Mouse (Mus musculus): ENCODE data around the gene Serpina3i.
"Not testable (repeated sequence)": the region's sequence is repeated elsewhere in the genome, so short reads cannot be mapped to it uniquely, and the experiment has no call there.

Gene Serpina3i

DNA sequence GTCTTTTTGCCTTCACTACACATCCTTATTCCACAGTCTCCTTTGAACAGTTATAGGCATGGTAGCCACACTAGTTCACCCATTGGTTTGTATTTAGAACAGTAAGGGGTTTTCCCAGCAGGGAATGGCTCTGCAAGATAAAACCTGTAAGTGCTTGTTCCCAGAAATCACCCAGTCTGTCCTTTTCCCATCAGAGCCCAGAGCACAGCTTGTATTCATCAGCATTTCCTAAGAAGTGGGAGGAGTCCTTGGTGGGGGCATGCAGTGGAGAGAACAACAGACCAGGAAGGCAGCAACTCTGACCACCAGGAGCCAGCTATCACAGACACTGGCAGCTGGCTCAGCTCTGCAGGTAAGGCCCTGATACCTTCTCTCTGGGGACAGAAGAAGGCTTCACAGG lies at the start of gene Serpina3i:
Gene Serpina3i (plus strand): TSS at position 260 of the 400 bp plus-strand sequence.
- DNase-seq (ENCODE audit: low spot score in 2 of 2): no peak

DNA sequence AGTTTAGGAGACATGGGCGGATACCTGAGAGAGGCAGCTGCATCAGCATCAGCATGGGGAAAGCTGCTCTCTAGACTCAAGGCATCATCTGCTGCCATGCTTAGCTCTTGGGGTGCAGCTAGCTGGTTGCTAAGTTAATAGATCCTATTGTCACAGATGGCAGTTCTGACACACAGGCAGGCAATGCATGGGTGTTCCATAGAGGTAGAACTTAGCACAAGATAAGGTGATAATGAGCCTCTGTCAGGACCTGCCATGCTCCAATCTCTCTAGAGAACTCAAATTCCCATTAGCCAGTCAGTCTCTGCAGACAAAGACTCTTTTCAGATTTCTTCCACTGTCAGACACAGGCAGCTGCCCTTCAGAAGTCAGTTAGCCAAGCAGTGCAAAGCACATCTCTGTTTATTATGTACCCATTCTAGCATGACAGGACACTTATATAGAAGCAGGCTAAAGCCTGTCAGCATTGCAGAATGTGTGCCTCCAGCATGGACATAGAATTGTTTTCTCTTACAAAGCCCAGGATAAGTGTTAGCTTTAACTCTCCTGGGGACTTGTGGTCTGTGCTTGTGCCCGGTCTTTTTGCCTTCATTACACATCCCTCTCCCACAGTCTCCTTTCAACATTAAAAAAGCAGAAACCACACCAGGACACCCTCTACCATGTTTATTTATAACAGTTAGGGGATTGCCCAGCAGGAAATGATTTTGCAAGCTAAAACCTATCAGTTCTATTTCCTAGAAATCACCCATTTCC lies 49.1 kb upstream of the Serpina3i start:
- no peak for DNase-seq (ENCODE audit: low spot score in 2 of 2)

DNA sequence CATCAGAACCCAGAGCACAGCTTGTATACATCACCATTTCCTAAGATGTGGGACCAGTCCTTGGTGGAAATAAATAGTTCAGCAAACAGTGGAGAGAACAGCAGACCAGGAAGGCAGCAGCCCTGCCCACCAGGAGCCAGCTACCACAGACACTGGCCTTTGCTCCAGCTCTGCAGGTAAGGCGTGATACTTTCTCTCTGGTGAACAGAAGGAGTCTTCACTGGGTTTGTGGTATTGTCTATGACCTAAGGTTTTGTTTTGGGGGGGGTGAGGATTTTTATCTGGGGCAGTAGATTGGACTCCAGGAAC lies 48.5 kb upstream of the Serpina3i start, which contains the start of gene Serpina3f:
Gene Serpina3f (plus strand): TSS at position 100 of the 309 bp plus-strand sequence.
- DNase-seq (ENCODE audit: low spot score in 2 of 2): no peak

- DNase-seq (ENCODE audit: low spot score in 2 of 2): no peak
Measured at GRCm38 (mm10) chr12:104215249-104215648, 47.7 kb upstream of the Serpina3i start.

- DNase-seq (ENCODE audit: low spot score in 2 of 2): no peak
Measured at GRCm38 (mm10) chr12:104221616-104222015, 41.3 kb upstream of the Serpina3i start.

DNA sequence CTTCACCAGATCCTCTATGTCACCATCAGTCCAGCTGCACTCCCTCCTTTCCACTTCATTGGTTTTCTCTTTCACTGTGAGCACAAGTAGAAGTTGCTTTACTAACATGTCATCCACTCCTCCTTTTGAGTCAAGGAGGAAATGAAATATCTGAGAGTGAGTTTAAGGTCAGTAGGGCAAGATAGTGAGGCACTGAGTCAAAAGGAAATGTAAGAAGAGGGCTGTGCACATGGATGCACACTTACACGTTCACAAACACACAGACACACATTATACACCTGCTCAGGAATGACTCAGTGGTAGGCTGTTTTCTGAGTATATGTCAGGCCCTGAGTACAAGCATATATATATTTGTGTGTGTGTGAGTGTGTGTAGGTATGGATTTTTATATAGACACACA lies 39.2 kb upstream of the Serpina3i start:
- DNase-seq (ENCODE audit: low spot score in 2 of 2): no peak

GRCm38 (mm10) chr12:104224598-104225300 lies 38.2 kb upstream of the Serpina3i start:
- no peak for DNase-seq (ENCODE audit: low spot score in 2 of 2)

- no peak for DNase-seq (ENCODE audit: low spot score in 2 of 2)
Measured at GRCm38 (mm10) chr12:104230762-104231161, 32.2 kb upstream of the Serpina3i start.

DNA sequence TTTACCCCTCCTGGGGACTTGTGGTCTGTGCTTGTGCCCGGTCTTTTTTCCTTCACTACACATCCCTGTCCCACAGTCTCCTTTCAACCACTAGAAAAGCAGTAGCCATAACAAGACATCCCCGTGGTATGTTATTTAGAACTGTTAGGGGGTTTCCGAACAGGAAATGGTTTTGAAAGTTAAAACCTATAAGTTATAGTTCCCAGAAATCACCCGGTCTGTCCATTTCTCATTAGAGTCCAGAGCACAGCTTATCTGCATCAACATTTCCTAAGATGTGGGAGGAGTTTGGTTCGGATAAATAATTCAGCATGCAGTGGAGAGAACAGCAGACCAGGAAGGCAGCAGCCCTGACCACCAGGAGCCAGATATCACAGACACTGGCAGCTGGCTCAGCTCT lies 27.0 kb upstream of the Serpina3i start, which contains the start of gene Serpina3g:
Gene Serpina3g (plus strand): TSS at position 331 of the 400 bp plus-strand sequence.
- DNase-seq (ENCODE audit: low spot score in 2 of 2): no peak

DNA sequence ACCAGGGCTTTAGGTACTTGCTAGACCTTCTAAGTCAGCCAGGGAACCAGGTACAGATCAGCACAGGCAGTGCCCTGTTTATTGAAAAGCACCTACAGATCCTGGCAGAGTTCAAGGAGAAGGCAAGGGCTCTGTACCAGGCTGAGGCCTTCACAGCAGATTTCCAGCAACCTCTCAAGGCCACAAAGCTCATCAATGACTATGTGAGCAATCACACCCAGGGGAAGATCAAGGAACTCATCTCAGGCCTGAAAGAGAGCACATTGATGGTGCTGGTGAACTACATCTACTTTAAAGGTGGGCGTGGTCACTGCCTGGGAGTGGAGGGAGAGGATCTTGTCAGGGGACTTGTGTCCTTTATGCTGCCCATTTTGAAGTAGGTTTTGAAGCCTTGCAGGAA lies 24.9 kb upstream of the Serpina3i start:
- not testable (repeated sequence) for DNase-seq (ENCODE audit: low spot score in 2 of 2)

DNA sequence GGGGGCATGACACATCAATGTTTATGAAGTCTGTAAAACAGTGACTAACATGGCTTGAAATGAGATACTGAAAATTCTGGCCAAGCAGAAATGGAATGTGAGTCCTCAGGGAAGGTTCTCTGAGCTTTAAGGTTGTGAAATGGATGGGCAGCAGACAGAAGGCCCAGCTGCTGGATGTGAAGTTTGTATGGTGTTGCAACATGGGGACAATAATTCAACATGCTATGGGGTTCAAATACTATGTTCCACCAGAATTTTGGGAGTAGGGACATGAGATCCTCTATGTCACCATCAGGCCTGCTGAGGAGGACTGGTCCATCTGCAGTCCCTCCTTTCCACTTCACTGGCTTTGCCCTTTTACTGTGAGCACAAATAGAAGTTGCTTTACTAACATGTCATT lies 19.6 kb upstream of the Serpina3i start:
- DNase-seq (ENCODE audit: low spot score in 2 of 2): no peak

GRCm38 (mm10) chr12:104245092-104245491 lies 17.8 kb upstream of the Serpina3i start:
- no peak for DNase-seq (ENCODE audit: low spot score in 2 of 2)

DNA sequence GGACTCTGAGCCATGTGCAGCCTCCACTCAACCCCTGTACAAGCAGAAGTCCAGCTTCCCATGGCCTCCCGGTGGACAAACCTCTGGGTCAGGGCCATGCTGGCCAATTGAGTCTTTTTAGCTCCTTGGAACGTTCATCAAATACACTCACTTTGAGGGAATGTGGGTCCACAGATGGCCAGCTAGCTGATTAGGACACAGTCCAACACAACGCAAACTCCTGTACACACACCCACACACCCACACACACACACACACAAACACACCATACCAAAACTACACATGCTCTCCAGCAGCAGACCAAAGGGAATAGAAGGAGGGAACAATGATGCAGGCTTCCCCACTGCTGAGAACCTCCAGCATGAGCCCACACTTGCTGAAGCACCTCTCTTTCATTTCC lies 17.3 kb upstream of the Serpina3i start:
- no peak for DNase-seq (ENCODE audit: low spot score in 2 of 2)

GRCm38 (mm10) chr12:104247553-104248002 lies 15.3 kb upstream of the Serpina3i start:
- DNase-seq (ENCODE audit: low spot score in 2 of 2): no peak

- DNase-seq (ENCODE audit: low spot score in 2 of 2): no peak
Measured at GRCm38 (mm10) chr12:104248231-104248630, 14.7 kb upstream of the Serpina3i start.

GRCm38 (mm10) chr12:104261041-104261440 lies 1.9 kb upstream of the Serpina3i start:
- DNase-seq (ENCODE audit: low spot score in 2 of 2): no peak

DNA sequence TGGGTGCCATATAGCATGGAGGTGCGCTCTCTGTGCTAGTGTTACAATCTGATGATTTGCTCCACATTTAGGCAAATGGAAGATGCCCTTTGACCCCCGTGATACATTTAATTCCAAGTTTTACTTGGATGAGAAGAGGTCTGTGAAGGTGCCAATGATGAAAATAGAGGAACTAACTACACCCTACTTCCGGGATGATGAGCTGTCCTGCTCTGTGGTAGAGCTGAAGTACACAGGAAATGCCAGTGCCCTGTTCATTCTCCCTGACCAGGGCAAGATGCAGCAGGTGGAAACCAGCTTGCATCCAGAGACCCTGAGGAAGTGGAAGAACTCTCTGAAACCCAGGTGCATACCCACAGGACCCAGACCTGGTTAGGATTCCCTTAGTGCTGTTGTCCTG lies 3.5 kb downstream of the Serpina3i start:
- no peak for DNase-seq (ENCODE audit: low spot score in 2 of 2)

DNA sequence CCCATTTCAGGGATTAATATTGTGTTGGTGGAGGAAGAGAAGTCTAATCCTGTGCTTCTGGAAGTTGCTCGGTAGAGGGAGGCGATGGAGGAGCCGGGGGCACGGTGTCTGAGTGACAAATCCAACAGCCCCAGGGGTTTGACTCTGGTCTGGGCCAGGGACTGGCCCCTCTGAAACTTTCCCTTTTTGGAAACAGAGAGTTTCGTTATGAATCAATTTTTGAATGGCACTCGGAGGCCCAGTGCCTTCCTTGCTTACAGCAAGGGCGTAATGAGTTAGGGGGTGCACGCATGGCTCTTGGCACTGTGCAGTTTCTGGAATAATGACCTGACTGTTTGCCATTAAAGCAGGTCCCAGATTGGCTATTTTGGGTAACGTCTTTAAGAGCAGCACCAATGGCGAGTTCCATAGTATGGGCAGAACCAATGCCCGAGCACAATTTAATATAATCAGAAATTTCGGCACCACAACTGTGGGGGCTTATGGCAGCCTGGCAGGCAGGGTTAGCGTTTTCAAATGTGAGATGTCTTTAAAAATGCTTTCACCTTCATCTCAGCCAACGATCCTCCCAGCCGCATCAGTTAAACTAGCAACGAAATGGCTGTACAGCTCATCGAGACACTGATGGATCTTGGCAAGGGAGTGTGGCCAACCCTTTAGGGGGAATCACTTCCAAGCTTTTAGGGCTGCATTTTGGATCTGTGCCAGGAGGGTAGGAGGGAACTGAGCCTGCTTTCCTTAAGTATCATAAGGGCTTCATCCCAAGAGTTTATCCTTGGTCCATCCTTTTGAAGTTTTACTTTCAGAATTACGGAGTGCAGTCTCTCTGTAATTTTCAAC lies 15.5 kb downstream of the Serpina3i start:
- DNase-seq (ENCODE audit: low spot score in 2 of 2): no peak

DNA sequence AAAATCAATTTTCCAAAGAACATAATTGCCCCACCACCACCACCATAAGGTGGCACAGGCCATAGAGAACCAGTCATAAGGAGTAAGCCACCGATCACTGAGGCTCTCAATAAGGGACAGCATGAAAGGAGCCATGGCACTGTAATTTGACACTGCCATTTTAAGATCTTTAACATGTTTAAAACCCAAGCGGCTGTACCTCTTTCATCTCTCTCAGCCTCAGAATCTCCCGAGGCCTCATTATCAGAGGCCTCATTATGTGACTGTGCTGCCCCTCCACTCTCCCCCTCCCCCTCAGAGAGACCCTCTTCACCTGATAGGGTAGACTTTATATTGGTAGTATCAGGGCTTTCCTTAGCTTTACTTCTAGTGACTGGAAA lies 16.1 kb downstream of the Serpina3i start:
- DNase-seq (ENCODE audit: low spot score in 2 of 2): no peak

DNA sequence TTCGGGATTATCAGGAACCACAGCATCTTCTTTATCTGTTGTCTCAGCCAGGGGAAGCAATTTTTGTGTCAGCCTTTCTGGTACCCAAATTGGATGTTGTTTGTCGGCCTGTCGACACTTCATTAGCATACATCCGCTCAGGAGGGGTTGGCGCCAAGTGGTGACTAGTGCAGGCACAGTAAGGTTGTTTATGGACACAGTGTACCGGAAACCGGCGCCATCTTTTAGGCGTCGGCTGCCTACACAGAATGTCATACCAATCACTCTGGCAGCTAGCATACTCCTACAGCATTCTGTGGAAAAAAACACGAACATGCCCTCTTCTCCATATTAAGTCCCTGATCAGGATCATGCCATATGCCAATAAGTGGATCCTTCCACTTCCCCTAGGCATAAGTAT lies 20.5 kb downstream of the Serpina3i start:
- no peak for DNase-seq (ENCODE audit: low spot score in 2 of 2)

DNA sequence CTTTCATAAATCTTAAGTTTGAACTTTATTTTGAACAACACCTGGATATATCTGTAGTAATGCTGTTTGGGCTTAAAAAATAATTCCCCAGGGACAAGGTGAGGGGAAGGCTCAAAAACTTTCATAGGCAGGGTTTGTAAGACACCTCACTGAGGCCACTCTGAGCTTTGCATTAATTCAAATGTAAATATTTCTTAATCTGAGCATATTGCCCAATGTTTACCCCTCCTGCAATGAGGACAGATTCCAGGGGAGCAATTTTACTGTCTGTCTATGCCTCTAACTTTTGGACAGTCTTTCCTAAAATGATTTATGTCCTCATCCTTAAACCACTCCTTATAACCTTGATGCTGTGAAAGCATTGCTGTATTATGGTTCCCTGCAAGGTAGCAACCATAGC lies 25.4 kb downstream of the Serpina3i start:
- no peak for DNase-seq (ENCODE audit: low spot score in 2 of 2)

DNA sequence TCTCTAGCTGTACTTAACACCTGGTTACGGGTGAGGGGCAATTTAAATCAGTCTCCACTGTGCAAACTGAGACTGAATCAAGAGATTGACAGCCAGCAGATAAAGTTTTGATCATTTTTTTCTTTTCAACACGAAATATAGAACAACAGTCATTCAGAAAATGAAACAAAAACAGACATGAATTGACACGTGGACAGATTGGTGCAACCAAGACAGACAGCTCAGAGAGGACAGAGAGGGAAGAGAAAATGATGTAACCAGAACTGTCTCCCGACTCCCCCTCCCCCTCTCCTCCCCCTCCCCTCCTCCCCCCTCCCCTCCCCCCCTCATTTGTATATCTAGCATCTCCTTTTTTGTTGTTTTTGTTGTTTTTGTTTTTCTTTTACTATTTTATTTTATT lies 26.9 kb downstream of the Serpina3i start:
- no peak for DNase-seq (ENCODE audit: low spot score in 2 of 2)
